Mouse (Mus musculus) urinary bladder, adult 18-20 months (tissue): ENCODE results near the gene Gm20532.

Source experiments
- DNase-seq, 2 experiments: peaks; one replicate each; pipeline ENCODE4 v3.0.0; 2022; ENCODE audit warnings: low spot score in 2 of 2, mixed read lengths in 2 of 2

The Gm20532 gene

DNA sequence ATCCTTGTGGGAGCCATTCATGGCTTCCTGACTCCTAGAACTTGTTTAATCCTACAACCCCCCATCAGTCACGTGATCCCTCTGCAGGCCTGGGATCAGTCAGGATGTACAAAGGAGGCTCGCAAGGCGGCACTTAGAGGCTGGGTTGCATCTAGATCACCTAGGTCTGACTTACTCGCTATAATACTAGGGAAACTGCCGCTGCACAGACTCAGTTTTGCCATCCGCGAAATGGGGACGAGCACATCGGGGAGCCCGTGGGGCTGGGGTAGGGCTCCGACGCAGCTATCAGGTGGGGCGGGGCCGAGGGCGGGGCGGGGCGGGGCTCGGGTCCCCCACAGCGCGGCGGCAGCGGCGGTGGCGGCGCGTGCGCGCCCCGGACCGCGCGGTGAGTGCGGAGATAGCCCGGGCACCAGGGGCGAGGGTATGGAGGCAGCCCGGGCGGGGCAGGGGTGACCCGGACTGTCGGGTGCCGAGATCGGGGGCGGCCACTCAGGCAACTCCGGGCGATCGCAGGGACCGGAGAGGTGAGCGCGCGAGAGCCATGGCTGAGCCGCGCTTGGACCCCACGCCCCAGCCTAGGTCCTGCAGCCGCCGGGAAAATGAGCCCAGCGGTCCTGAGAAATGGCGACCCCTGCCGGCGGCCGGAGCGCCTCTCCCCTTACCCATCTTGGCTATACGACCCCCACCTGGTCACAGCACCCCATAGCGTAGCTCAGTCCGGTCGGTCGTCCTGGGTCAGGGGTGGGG, at the start of gene Gm20532:
TSS of gene Gm20532 (plus strand) at position 346 of the 750 bp plus-strand sequence.
- peak in 1 of 2 experiments; percentile 45 for DNase-seq

DNA sequence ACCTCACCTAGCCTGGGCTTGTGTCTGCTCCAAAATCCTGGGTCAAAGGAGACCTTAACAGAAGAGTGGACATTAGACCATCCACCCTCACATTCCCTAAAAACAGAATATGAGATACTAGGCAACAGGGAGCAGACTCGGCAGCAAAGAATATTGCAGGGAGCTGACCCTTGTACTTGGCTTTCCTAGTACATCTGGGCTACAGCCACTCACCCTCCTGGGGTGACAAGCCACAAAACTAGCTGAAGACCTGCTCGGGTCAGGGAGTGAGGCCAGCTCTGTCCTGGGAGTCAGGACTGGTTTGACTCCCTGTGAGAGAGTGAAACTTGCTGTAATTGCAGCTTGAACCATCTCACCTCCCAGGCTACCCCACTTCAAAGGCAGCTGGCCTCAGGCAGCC, 46.9 kb upstream of the Gm20532 start:
- no peak for DNase-seq

GRCm38 (mm10) chr2:26540721-26541120, 45.7 kb upstream of the Gm20532 start:
- peak in 1 of 2 experiments; percentile 47 for DNase-seq

DNA sequence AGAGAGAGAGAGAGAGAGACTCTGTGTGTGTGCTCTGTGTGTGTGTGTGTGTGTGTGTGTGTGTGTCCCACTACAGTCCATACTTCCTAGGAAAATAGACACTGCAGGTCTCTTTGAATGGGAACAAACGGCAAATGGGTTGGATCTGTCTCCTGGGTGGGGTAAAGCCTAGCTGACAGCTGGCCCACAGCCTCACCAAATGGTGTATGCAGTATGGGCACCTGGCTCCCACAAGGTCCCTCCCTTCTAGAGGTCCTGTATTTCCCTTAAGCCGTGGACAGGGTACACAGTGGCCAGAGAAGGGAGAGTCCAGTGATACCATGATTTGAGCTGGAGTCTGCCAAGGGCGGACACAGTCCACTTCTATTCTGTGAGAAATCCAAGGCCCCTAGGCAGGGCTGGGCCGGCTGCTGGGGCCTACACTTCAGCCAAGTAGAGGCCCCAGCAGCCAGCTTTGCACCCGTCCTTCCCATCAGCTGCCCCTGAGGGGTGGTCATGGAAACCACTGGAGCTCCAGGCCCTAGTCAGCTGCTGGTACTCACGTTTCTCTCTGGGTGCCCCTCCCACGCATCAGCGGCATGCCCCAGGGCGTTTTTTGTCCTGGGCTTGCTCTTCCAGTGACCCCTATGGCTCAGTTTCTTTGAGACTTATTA, 45.1 kb upstream of the Gm20532 start:
- DNase-seq: no peak

DNA sequence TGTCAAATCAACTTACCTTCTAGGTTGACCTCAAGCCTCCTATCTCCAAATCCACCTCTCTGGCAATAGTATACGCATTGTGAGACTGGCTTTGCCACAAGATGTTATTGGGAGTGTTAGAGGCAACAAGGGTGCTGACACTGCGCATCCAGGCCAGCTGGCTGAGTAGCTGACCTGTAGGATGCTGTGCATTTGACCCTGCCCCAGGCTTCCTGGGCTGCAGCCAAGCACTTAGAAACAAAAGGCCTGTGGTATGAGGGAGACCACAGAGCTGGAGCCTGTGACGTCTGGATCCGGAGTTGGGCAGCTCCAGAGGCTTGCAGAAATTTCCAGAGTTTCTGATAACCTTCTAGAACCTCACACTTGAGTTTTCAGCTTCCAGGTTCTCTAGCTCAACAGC, 43.3 kb upstream of the Gm20532 start:
- DNase-seq: no peak

- no peak for DNase-seq
These were observed 42.7 kb upstream of the Gm20532 start for GRCm38 (mm10) chr2:26543768-26544167.

- no peak for DNase-seq
These were observed 42.2 kb upstream of the Gm20532 start for GRCm38 (mm10) chr2:26544265-26544664.

GRCm38 (mm10) chr2:26547481-26547880, 39.0 kb upstream of the Gm20532 start:
- DNase-seq: no peak

DNA sequence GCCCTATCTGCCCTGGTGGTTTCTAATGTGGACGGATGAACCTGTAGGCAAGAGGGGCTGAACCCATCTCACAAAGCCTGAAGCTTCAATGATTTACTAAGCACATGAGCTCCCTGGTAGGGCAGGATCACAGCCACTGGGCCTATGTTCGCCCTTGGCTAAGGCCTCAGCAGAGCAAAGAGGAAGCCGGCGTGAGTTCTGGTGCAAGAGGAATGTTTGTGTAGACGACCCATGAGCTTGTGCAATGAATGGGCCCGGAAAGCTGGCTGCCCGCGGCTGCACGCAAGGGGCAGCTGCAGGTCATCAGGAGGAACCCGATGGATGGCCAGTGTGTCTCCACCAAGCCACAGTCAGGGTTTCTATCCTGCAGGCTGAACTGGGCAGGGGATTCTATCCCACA, 36.6 kb upstream of the Gm20532 start:
- no peak for DNase-seq

GRCm38 (mm10) chr2:26550205-26550604, 36.2 kb upstream of the Gm20532 start:
- DNase-seq: no peak

DNA sequence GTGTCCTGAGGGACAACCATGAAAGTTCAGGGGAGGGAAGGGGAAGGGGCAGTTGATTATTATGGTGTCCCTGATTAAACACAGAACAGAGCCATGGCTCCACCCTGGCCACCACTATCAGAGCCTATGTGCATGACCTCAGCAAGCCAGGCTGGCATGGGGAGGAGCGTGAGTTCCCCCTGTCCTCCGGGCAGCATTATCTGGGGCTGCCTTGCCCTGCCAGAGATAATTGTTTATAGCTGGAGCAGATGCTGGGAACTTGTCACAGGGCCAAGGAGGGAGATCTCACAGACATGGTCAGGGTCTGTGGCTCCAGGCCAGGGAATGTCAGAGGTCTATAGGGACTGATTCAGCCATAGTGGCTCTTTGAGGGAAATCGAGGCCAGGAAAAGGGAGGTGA, 35.7 kb upstream of the Gm20532 start:
- DNase-seq: no peak

GRCm38 (mm10) chr2:26551446-26551845, 35.0 kb upstream of the Gm20532 start:
- DNase-seq: peak in 1 of 2 experiments; percentile 63

DNA sequence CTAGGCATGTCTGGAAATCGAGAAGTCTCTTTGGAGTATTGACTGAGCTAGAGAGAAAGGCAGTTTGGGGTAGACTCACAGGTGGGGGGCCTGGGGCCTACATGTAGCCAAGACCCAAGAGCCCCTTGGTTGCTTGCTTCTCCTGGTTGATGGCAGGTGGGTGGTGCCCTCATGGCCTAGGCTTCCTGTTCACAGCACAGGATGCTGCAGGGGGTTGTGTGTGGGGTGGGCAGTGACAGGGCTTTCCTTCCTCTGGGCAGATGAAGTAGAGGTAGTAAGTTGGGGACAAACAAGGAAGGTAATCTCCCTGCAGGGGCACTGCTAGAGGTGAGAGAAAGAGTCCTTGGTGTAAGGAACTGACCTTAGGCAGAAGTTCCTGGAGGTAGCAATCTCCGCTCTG, 34.4 kb upstream of the Gm20532 start:
- DNase-seq: no peak

DNA sequence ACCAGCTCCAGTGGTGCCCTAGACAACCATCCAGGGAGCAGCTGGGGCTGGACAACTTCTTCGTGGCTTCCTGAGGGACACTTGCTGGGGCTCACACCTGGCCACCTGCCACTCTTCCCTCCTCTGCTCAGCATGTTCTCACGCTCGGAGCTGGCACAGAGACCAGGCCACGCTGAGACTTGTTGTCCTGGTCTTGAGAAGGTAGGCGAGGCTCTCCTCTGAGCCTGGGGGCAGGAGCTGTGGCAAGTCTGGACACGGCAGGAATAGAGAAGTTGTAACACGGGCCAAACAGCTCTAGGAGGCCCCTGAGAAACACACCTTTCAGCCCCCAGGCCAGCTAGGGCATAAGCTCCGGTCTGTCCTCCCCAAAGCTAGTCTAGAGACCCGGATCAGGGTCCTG, 32.5 kb upstream of the Gm20532 start:
- peak; percentile 75 to 82 for DNase-seq

DNA sequence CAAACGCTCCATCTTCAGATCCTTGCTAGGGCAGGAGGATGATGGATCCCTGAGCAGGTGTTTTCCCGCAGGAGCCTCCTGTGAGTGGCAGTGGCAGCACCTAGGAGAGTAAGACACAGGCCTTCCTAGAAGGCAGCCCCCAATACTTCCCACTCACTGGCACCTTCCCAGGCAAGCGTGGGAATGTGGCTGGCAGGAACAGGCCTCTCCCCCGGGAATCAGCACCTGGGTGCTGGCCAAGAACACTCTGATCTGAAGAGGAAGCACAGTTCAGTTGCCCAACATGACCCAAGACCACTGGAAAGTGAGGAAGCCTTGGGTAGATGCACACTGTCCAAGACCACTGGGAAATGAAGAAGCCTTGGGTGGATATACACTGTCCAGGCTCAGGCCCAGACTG, 31.4 kb upstream of the Gm20532 start:
- DNase-seq: no peak

- DNase-seq: peak in 1 of 2 experiments; percentile 56
These were observed 29.9 kb upstream of the Gm20532 start for GRCm38 (mm10) chr2:26556535-26556993.

- DNase-seq: no peak
These were observed 25.9 kb upstream of the Gm20532 start for GRCm38 (mm10) chr2:26560506-26560905.

- no peak for DNase-seq
These were observed 25.0 kb upstream of the Gm20532 start for GRCm38 (mm10) chr2:26561351-26562016.

DNA sequence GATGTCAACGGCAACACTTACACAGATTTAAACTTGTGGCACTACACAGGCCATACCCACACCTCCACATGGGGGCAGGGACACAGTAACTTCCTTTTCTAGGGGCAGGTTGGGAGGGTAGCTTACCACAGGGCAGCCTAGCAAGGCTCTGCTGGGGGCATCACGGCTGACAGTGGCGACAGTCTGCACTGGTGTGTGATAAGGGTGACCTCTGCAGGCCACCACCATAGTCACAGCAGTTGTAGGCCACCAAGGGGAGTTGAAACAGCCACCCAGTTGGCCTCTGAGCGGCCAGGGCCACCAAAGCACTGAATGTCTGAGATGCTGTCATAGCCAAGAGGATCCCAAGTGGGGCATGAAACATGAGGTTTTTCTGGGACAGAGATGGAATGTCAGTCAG, 20.2 kb upstream of the Gm20532 start:
- DNase-seq: no peak

DNA sequence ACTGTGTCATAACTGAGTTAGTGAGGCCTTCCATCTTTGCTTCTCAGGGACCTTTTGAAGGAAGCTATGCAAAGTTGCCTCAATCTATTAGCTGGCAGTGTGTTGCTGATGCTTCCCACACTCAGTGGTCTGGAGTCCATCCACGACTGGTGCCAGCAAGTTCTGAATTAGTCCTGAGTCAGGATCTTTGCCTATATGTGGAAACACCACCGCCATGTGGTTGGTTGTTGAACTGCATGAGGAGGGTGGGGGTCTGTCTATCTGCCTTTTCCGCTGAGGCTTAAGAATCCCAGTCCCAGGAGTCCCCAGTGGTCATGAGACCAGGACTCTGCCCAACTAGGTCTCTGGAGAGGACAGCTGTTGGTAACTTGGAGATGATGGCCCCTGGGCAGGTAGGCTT, 16.4 kb upstream of the Gm20532 start:
- no peak for DNase-seq

DNA sequence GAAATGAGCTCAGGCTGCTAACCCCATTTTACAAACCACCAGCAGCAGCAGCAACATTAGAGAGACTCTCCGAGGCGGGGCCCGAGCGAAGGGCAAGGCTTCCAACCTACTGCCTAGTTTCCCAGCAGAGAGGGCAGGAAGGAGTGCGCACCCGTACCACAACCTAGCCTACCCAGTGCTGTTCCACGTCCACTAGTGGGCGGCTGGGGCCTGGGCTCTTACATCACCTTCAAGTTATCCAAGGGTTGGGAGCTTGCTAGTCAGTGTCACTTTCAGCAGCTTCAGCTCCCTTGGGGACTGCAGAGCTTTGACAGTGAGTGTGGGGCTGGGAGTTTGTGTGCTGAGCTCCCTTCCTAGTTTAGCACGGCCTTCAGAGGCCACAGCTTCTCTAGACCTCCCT, 15.0 kb upstream of the Gm20532 start:
- no peak for DNase-seq

GRCm38 (mm10) chr2:26571826-26572225, 14.6 kb upstream of the Gm20532 start:
- DNase-seq: no peak

- DNase-seq: no peak
These were observed 13.0 kb upstream of the Gm20532 start for GRCm38 (mm10) chr2:26573396-26573795.
